Mouse (Mus musculus): ENCODE measurements at regions not wholly inside any gene's neighbourhood (a gene's known extent, or its start where the extent isn't known, plus 50 kb on each side); places are given as distances from the start of the nearest gene placed in this dataset.

DNA sequence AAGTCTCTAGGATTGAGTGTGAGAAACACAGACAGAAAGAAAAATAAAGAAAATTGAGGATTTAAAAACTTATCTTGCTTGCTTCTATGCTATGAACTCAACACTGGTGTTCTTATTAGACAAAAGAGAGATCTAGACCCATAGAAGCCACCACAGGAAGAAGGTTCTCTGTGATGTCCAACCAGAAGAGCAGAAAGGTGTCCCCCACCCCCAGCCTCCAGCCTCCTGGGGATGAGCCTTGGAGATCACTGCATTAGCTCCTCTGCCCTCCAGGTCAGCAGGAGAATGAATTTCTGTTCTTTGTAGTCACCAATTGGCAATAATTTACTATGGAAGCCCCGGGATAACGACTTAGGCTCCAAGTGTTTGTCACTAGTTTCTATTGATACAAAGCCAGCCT lies 444.3 kb upstream of the Cdh4 start:
- TF ChIP-seq CTCF (IDR thresholded peaks at IDR 0.05; ENCODE audit: low read depth, low read length) (no peak), POLR2A (IDR thresholded peaks at IDR 0.05; ENCODE audit: extremely low read depth, insufficient read depth, low read length) (no peak)

All from liver, adult 2 months (tissue).